Mouse (Mus musculus) MEL (cell line): ENCODE measurements around the gene Tmem170. TPM values are rescaled to one million over a fixed set of nuclear protein-coding genes. Genes with fewer than 3 reads are reported as not detected.
"Not testable (repeated sequence)": the region's sequence is repeated elsewhere in the genome, so short reads cannot be mapped to it uniquely, and the experiment has no call there.

Experiments
- DNase-seq: peaks from one replicate; pipeline ENCODE4 v3.0.0; 2011; ENCODE audit warnings: low read depth, low spot score
- H3K27ac ChIP-seq: 2 replicates; pipeline ENCODE4 v1.5.1; 2012; ENCODE audit warnings: low read depth, mild to moderate bottlenecking, control low read depth, low read length, moderate library complexity; ENCODE audit not compliant: control insufficient read depth
- H3K27me3 ChIP-seq, 2 experiments: fragments of 150-350 bp in 1 of 2; sonication (generic) in 1 of 2; 2 replicates each; pipeline ENCODE4 v1.6.1; 2012; ENCODE audit warnings: low read length in 2 of 2, mild to moderate bottlenecking in 2 of 2, improper control_type of control experiment in 1 of 2, moderate library complexity in 1 of 2; ENCODE audit not compliant: insufficient read depth in 2 of 2, control insufficient read depth in 1 of 2
- H3K36me3 ChIP-seq, 2 experiments: 2 replicates each; pipeline ENCODE4 v1.6.1; 2012 to 2014; ENCODE audit warnings: low read length in 2 of 2, improper control_type of control experiment in 1 of 2, inconsistent platforms in 1 of 2, mild to moderate bottlenecking in 1 of 2; ENCODE audit not compliant: insufficient read depth in 2 of 2, control insufficient read depth in 1 of 2
- H3K4me1 ChIP-seq, 2 experiments: fragments of 150-350 bp in 1 of 2; sonication (generic) in 1 of 2; 2 replicates each; pipeline ENCODE4 v1.6.1; 2012; ENCODE audit warnings: low read length in 2 of 2, improper control_type of control experiment in 1 of 2, mild to moderate bottlenecking in 1 of 2; ENCODE audit not compliant: insufficient read depth in 2 of 2, control insufficient read depth in 1 of 2
- H3K4me3 ChIP-seq, 2 experiments: fragments of 150-350 bp in 1 of 2; sonication (generic) in 1 of 2; 2 replicates each; pipeline ENCODE4 v1.5.1; 2012; ENCODE audit warnings: low read depth in 2 of 2, low read length in 2 of 2, mild to moderate bottlenecking in 2 of 2, moderate library complexity in 2 of 2, control low read depth in 1 of 2, improper control_type of control experiment in 1 of 2; ENCODE audit not compliant: control insufficient read depth in 1 of 2, insufficient read depth in 1 of 2
- H3K79me2 ChIP-seq: 2 replicates; pipeline ENCODE4 v1.6.1; 2012; ENCODE audit warnings: mild to moderate bottlenecking, low read length, moderate library complexity; ENCODE audit not compliant: control insufficient read depth, poor library complexity, insufficient read depth
- H3K9ac ChIP-seq: 2 replicates; pipeline ENCODE4 v1.6.1; 2012; ENCODE audit warnings: low read depth, mild to moderate bottlenecking, control low read depth, low read length, moderate library complexity; ENCODE audit not compliant: control insufficient read depth, poor library complexity, severe bottlenecking
- H3K9me3 ChIP-seq: fragments of 150-350 bp; sonication (generic); replicated peaks from 2 replicates; pipeline ENCODE4 v1.6.1; 2012; ENCODE audit warnings: mild to moderate bottlenecking, low read length, improper control_type of control experiment, moderate library complexity; ENCODE audit not compliant: insufficient read depth
- BHLHE40 ChIP-seq: IDR thresholded peaks from 2 replicates; pipeline ENCODE4 v1.6.1; 2012; ENCODE audit warnings: low read depth, mild to moderate bottlenecking, inconsistent platforms, low read length, improper control_type of control experiment, borderline replicate concordance
- CHD1 ChIP-seq: IDR thresholded peaks from 2 replicates; pipeline ENCODE4 v1.6.1; 2012; ENCODE audit warnings: low read depth, mild to moderate bottlenecking, inconsistent platforms, low read length, improper control_type of control experiment
- EP300 ChIP-seq, 2 experiments: IDR thresholded peaks; 2 replicates each; pipeline ENCODE4 v1.6.1; 2011; ENCODE audit warnings: improper control_type of control experiment in 2 of 2, low read length in 2 of 2, low read depth in 1 of 2, mild to moderate bottlenecking in 1 of 2
- ETS1 ChIP-seq: IDR thresholded peaks from 2 replicates; pipeline ENCODE4 v1.6.1; 2012; ENCODE audit warnings: low read depth, mild to moderate bottlenecking, inconsistent platforms, low read length, improper control_type of control experiment, moderate library complexity
- GABPA ChIP-seq: IDR thresholded peaks from 2 replicates; pipeline ENCODE4 v1.6.1; 2012; ENCODE audit warnings: low read depth, mild to moderate bottlenecking, inconsistent platforms, low read length, improper control_type of control experiment, moderate library complexity
- GATA1 ChIP-seq: IDR thresholded peaks from 2 replicates; pipeline ENCODE4 v1.6.1; 2011; ENCODE audit warnings: low read depth, low read length, improper control_type of control experiment
- JUND ChIP-seq: IDR thresholded peaks from 2 replicates; pipeline ENCODE4 v1.6.1; 2011; ENCODE audit warnings: low read depth, mild to moderate bottlenecking, improper control_type of control experiment, low read length
- MAFK ChIP-seq: IDR thresholded peaks from 2 replicates; pipeline ENCODE4 v1.6.1; 2011; ENCODE audit warnings: low read depth, mild to moderate bottlenecking, low read length, improper control_type of control experiment, borderline replicate concordance
- MAZ ChIP-seq: IDR thresholded peaks from 2 replicates; pipeline ENCODE4 v1.6.1; 2012; ENCODE audit warnings: low read depth, mild to moderate bottlenecking, inconsistent platforms, low read length, improper control_type of control experiment
- MXI1 ChIP-seq: IDR thresholded peaks from 2 replicates; pipeline ENCODE4 v1.6.1; 2011; ENCODE audit warnings: mild to moderate bottlenecking, low read depth, low read length, improper control_type of control experiment
- MYB ChIP-seq: IDR thresholded peaks from 2 replicates; pipeline ENCODE4 v1.6.1; 2011; ENCODE audit warnings: mild to moderate bottlenecking, low read depth, low read length, improper control_type of control experiment
- MYC ChIP-seq: IDR thresholded peaks from 2 replicates; pipeline ENCODE4 v1.6.1; 2011; ENCODE audit warnings: low read depth, mild to moderate bottlenecking, low read length, improper control_type of control experiment, moderate library complexity
- POLR2AphosphoS5 ChIP-seq: IDR thresholded peaks from 2 replicates; pipeline ENCODE4 v1.6.1; 2012; ENCODE audit warnings: low read depth, borderline replicate concordance, mild to moderate bottlenecking, inconsistent platforms, low read length, moderate library complexity, mixed read lengths
- SIN3A ChIP-seq: IDR thresholded peaks from 2 replicates; pipeline ENCODE4 v1.6.1; 2012; ENCODE audit warnings: low read length, improper control_type of control experiment, inconsistent platforms
- TCF12 ChIP-seq: IDR thresholded peaks from 2 replicates; pipeline ENCODE4 v1.6.1; 2014; ENCODE audit warnings: low read depth, mild to moderate bottlenecking, inconsistent platforms, low read length, improper control_type of control experiment, moderate library complexity
- ZNF384 ChIP-seq: IDR thresholded peaks from 2 replicates; pipeline ENCODE4 v1.6.1; 2012; ENCODE audit warnings: low read depth, mild to moderate bottlenecking, inconsistent platforms, low read length, improper control_type of control experiment
- polyA plus RNA-seq, 2 experiments: library from polyadenylated mRNA; stranded (reverse) in 1 of 2; unstranded in 1 of 2; fragments of >175 nt in 1 of 2; fragments of >200 nt in 1 of 2; gene quantifications; 2 replicates each; pipeline versions ENCODE4 v1.2.1 to v1.2.4; 2012; ENCODE audit warnings: low replicate concordance in 2 of 2, low read depth in 1 of 2; ENCODE audit not compliant: insufficient read length in 2 of 2, insufficient read depth in 1 of 2, missing spikeins in 1 of 2
- total RNA-seq: library from RNA; depleted of rRNA; stranded (reverse); fragments of 300-350 nt; gene quantifications from 2 replicates; pipeline ENCODE4 v1.2.3, GENCODE M21; 2012

Gene Tmem170
- total and polyA plus RNA-seq, 3 experiments: 2.9 to 4.6 TPM; not detected in 1

DNA sequence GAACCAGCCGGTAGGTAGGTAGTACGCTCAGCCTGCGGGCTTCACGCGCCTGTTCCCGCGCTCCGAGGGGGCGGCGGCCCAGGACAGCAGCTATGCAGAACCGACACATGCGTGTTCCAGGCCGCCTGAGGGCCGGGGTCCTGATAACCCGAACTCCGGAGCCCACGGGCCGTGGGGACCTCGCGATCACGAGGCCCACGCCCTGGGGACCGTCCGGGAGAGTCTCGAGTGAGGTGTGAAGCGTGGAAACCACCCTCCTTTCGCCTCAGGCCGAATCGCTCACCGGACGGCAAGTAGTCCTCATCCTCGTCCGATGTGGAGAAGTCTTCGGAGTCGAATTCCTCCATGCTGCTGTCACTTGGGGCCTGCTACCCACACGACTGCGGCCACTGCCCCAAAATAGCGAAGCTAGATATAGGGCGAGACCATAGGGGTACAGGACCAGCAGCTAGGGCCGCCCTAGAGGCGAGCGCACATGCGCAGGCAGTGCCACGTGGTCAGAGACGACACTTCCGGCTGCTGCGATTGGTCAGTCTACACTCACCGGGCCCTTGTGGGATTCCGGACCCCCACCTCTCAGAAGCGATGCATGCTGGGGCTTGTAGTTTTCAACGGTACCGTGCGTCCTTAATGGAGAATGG is 22.6 kb downstream of the Tmem170 start, which contains the start of gene Cfdp1 (continued):
- TF ChIP-seq CHD1 (no peak), MAZ (peak; percentile 100), MYB (no peak)

DNA sequence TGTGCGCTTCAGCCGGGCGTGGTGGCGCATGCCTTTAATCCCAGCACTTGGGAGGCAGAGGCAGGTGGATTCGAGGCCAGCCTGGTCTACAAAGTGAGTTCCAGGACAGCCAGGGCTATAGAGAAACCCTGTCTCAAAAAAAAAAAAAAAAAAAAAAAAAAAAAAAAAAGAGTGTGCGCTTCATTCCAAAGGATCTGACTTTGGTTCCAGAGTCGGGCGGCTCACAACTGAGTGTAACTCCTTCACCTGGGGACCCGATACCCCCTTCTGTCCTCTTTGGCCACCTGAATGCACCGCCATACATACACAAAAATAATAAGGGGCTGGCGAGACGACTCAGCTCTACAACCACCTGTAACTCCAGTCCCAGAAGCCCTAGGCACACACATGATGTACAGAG is 23.3 kb downstream of the Tmem170 start:
- not testable (repeated sequence) for H3K27ac ChIP-seq, H3K9me3 ChIP-seq
- peak overlapping the region; percentile 72 to 73 for H3K4me3 ChIP-seq
- peak overlapping the region; percentile 70 for H3K9ac ChIP-seq
- H3K4me1 ChIP-seq: peaks cover 0 to 14% of the 10 kb centered on the region in 2 experiments; a peak in 3 of 4 replicates
- peaks cover 53% of the 10 kb centered on the region for H3K79me2 ChIP-seq
- TF ChIP-seq ZNF384: peak; percentile 81; the same call in 1 of the 2 replicates
- TF ChIP-seq, all 39 proteins: peak for 1; not testable (repeated sequence) for 38
- H3K36me3 ChIP-seq: peaks cover 2 to 17% of the 10 kb centered on the region in 2 experiments; a peak in 2 of 4 replicates
- H3K27me3 ChIP-seq, DNase-seq: not testable (repeated sequence)

- Histone ChIP-seq H3K27ac (peak overlapping the region; percentile 48), H3K4me1 (peaks cover 11 to 21% of the 10 kb centered on the region in 2 experiments), H3K4me3 (no peak overlapping the region), H3K79me2 (peaks cover 48% of the 10 kb centered on the region), H3K27me3 (no peaks in the 10 kb centered on the region), H3K9ac (no peak overlapping the region), H3K9me3 (no peaks in the 10 kb centered on the region), H3K36me3 (peaks cover 17 to 23% of the 10 kb centered on the region in 2 experiments)
- peak; percentile 56 for DNase-seq
- peak; percentile 64 for TF ChIP-seq ETS1
- no peak for TF ChIP-seq JUND
- TF ChIP-seq GATA1: peak; percentile 74
- TF ChIP-seq ZNF384: peak; percentile 58; the same call in 1 of the 2 replicates
- peak; percentile 51 to 80; a peak in 3 of 4 replicates for TF ChIP-seq EP300 (IDR thresholded peaks at IDR 0.05; ENCODE audit: low read depth in 1 of 2, low read length in 2 of 2)
- no peak for TF ChIP-seq MAFK
- TF ChIP-seq SIN3A: peak; percentile 65; the same call in 1 of the 2 replicates
- TF ChIP-seq TCF12: 0 out of 2 replicates have a peak, but pooled peaks have one; percentile 11
- no peak for TF ChIP-seq BHLHE40
- no peak for TF ChIP-seq GABPA
- no peak for TF ChIP-seq POLR2AphosphoS5
- TF ChIP-seq MYC: no peak
- peak; percentile 77 for TF ChIP-seq MXI1
Measured at GRCm38 (mm10) chr8:111846746-111847145, 29.8 kb downstream of the Tmem170 start.
